Mouse (Mus musculus) MEL (cell line): Measurements from ENCODE around the gene Olfr669.
"Not testable (repeated sequence)": the region's sequence is repeated elsewhere in the genome, so short reads cannot be mapped to it uniquely, and the experiment has no call there.

Experiments used
- CTCF ChIP-seq, 3 experiments: IDR thresholded peaks in 2 of 3; conservative IDR thresholded peaks in 1 of 3; 2 replicates each; pipeline ENCODE4 v1.5.1; 2011 to 2012; ENCODE audit warnings: low read length in 3 of 3, low read depth in 2 of 3, mild to moderate bottlenecking in 2 of 3, improper control_type of control experiment in 1 of 3, inconsistent platforms in 1 of 3, mixed read lengths in 1 of 3, moderate library complexity in 1 of 3; ENCODE audit not compliant: control insufficient read depth in 1 of 3, insufficient read depth in 1 of 3, poor library complexity in 1 of 3, severe bottlenecking in 1 of 3
- E2F4 ChIP-seq: IDR thresholded peaks from 2 replicates; pipeline ENCODE4 v1.6.1; 2011; ENCODE audit warnings: low read depth, low read length, improper control_type of control experiment, borderline replicate concordance
- EP300 ChIP-seq, 2 experiments: IDR thresholded peaks; 2 replicates each; pipeline ENCODE4 v1.6.1; 2011; ENCODE audit warnings: improper control_type of control experiment in 2 of 2, low read length in 2 of 2, low read depth in 1 of 2, mild to moderate bottlenecking in 1 of 2
- POLR2A ChIP-seq, 2 experiments: IDR thresholded peaks; 2 replicates each; pipeline ENCODE4 v1.6.1; 2011 to 2012; ENCODE audit warnings: low read length in 2 of 2, mild to moderate bottlenecking in 2 of 2, control low read depth in 1 of 2, improper control_type of control experiment in 1 of 2, low read depth in 1 of 2, moderate library complexity in 1 of 2; ENCODE audit not compliant: control insufficient read depth in 1 of 2, insufficient read depth in 1 of 2, poor library complexity in 1 of 2
- RAD21 ChIP-seq: IDR thresholded peaks from 2 replicates; pipeline ENCODE4 v1.6.1; 2011; ENCODE audit warnings: mild to moderate bottlenecking, low read depth, low read length, improper control_type of control experiment
- UBTF ChIP-seq: IDR thresholded peaks from 2 replicates; pipeline ENCODE4 v1.6.1; 2012; ENCODE audit warnings: low read depth, mild to moderate bottlenecking, inconsistent platforms, low read length, improper control_type of control experiment, moderate library complexity, borderline replicate concordance; ENCODE audit not compliant: insufficient read depth
- ZMIZ1 ChIP-seq: IDR thresholded peaks from 2 replicates; pipeline ENCODE4 v1.6.1; 2012; ENCODE audit warnings: low read depth, mild to moderate bottlenecking, inconsistent platforms, low read length, improper control_type of control experiment, moderate library complexity

GRCm38 (mm10) chr7:104950234-104950633 is 16.2 kb downstream of the Olfr669 start:
- TF ChIP-seq CTCF (IDR thresholded peaks at IDR 0.05 in 2 of 3, conservative IDR thresholded peaks at IDR 0.05 in 1 of 3; ENCODE audit: control insufficient read depth in 1 of 3, insufficient read depth in 1 of 3, low read depth in 2 of 3, low read length in 3 of 3, poor library complexity in 1 of 3, severe bottlenecking in 1 of 3); RAD21; POLR2A (IDR thresholded peaks at IDR 0.05; ENCODE audit: control insufficient read depth in 1 of 2, insufficient read depth in 1 of 2, low read depth in 1 of 2, low read length in 2 of 2, poor library complexity in 1 of 2); E2F4; EP300 (IDR thresholded peaks at IDR 0.05; ENCODE audit: low read depth in 1 of 2, low read length in 2 of 2); ZMIZ1; UBTF: not testable (repeated sequence)
